Mouse (Mus musculus) testis, postnatal 10 days (tissue): ENCODE results near the gene Spata3.

Source experiments
- DNase-seq: peaks from one replicate; pipeline ENCODE4 v3.0.0; 2021; ENCODE audit warnings: low spot score

The Spata3 gene

DNA sequence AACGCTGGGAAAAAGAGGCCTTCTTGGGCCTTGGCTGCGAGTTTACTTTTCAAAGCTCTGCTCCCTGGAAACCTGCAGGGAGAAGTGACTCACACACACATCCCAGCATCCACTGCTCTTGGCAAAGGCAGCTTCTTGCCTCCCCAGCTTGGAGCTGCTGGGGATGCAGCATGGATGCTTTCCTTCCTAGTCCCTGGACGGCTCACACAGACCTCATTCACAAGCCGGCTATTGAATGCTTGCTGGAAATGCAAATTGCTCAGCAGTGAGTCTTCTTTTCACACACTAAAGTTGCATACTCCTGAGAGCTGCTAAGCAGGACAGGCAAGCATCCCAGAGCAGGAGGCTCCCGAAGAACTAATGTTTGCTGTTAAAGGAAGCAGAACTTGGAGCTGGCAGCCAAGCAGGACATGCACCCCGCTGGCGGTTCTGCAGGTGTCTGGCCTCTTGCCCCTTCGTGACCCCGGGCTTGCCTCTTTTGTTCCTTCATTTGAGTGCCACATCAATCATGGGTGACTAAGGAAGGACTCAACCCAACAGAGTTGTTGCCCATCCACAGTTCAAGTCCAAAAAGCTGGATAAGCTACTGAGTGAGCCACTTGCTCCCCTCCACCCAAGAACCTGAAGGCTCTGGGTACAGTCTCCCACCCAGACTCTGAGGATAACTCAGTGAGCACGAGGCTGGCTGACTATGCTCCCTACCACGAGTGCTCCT is 15.8 kb downstream of the Spata3 start:
- DNase-seq, result no peak

DNA sequence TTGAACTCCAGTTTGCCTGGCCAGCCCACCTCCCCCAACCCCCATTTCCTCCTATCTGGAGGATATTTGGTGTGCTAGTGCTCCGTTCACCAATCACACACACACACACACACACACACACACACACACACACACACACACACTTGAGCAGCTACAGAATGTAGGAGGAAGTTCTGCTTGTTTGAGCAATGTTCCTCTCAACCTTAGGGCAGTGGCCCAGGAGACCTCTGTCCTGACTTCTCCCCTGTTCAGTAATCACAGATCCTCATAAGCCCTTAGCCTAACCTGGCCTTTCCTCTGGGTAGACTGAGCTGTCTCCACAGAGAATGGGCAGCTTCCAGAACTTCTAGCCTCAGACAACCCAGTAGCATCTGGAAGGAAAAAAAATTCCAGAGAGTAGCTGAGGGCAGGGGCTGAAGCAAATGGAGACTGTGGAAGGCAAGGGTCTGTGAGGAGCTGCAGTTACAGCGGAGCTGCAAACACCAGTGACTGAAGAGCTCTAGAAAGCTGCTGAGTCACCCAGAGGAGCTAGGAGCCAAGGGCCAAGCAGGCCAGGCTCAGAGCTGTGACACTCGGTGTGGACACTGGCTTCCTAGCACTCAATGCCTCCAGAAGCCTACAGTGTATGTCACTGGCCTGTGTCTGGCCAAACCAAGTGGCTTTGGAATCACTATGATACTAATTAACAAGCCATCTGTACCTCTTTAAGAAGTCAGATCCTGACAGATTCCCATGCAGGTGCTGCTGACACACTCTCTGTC is 21.8 kb downstream of the Spata3 start:
- no peak for DNase-seq

- no peak for DNase-seq
Observed at GRCm38 (mm10) chr1:86040131-86040530, 23.5 kb downstream of the Spata3 start.

DNA sequence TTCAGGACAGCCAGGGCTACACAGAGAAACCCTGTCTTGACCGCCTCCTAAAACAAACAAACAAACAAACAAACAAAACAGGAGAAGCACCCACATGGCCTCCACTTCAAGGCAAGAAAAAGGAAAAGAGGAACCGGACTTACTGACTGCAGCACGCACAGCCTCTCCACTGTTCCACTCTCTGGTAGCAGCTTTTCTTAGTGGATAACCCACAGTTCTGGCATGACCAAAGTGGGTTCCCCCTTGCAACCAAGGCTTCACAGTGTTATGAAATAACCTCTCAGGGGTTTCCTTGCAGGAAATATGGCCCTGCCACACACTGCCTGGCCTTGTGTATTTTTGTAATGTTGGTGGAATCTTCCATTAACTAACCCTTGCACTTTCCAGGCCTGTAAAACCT is 24.2 kb downstream of the Spata3 start:
- DNase-seq, result no peak

DNA sequence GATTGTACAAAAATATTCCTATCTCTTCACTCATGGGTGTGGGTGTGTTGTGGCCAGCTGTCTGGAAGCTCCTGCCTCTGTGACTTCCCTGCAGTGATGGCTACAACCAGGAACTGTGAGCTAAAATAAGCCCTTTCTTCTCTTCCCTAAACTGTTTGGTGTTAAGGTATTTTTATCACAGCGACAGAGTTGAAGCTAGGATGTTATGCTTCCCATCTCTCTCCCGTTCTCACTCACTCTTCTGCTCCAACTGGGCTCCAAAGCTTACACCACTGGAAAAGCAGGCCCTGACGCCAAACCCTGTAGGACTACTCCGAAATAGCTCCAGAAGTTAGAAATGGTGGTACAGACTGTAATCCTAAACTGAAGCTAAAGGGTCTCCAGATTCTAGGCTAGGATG is 28.4 kb downstream of the Spata3 start:
- no peak for DNase-seq

DNA sequence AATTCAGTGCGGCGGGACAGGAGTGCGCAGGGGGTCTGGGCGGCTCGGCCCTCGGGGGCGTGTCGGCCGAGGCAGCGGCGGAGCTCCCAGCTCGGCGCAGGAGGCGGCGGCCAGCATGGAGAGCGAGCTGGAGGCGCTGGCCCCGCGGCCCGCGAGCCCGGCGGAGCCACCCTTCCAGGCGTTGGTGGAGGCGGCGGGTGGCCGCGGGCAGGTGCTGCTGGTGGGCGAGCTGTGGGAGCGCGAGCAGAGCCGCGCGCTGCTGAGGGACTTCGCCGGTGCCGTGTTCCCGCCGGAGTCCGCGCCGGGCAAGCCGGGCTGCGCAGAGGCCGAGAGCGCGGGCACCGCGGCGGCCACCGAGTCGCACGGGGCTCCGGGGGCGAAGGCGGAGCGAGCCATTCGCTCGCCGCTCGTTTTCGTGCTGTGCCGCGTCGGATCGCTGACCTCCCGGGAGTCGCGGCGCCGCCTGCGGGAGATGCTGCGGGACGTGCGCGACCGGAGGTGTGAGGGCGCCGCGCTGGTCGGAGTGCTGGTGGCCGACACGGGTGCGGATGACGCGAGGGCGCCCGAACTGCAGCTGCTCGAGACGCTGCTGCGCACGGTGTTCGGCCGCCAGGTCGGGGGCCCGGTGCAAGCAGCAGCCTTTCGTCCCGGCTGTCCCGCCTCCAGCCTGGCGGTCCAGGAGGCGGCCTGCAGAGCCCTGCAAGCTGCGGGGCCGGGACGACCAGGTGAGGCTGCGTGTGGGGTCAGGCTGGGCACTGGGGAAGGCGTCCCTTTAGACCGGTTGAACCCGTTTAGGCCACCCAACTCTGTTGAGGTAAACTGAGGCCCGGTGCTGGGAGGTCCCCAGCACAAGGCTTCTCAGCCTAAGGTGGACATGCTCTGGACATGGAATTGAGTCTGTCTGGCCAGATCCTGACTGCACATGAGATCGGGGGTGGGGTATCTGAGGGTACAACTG is 29.5 kb downstream of the Spata3 start, which contains the start of gene 2810459M11Rik:
Gene 2810459M11Rik, plus strand, starts transcription at position 16 of the 958 bp plus-strand sequence.
- DNase-seq, result peak; percentile 57

- no peak for DNase-seq
Observed at GRCm38 (mm10) chr1:86046833-86047563, 30.4 kb downstream of the Spata3 start.

DNA sequence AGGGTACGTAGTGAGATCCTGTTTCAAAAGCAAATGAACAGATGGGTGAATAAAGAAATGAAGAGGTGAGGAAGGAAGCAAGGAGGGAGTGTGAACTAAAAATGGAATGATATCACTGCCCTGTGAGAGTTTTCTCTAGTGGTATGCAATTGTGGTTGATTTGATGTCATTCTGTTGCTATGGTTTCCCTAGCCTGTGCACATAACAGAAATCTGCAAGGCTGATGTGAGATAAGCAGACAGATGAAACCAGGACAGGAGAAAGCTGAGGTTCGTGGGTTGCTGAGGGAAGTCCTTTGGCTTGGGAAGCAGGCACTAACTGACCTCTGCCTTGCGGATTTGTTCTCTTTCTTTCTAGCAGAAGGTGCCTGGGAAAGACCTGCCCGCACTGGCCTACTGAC is 31.6 kb downstream of the Spata3 start:
- DNase-seq, result no peak

DNA sequence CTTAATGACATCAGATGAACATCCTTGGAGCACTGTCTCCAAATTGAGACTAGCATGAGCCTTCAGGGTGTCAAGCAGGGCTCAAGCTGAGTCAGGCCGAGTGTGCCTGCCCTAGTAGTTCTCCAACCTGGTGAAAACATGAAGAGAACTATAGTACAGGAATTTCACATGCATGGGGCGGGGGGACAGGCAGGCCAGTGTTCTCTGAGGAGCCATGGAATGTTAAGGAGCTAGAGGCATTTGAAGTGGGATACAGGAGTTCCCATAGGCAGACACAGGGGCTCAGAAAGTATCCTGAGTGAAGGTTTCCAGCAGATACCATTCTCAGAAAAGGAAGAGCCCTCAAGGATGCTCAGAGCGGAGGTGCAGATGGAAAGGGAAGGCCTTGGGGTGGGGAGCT is 32.1 kb downstream of the Spata3 start:
- DNase-seq, result no peak

- peak; percentile 52 for DNase-seq
Observed at GRCm38 (mm10) chr1:86053198-86053921, 36.7 kb downstream of the Spata3 start.

DNA sequence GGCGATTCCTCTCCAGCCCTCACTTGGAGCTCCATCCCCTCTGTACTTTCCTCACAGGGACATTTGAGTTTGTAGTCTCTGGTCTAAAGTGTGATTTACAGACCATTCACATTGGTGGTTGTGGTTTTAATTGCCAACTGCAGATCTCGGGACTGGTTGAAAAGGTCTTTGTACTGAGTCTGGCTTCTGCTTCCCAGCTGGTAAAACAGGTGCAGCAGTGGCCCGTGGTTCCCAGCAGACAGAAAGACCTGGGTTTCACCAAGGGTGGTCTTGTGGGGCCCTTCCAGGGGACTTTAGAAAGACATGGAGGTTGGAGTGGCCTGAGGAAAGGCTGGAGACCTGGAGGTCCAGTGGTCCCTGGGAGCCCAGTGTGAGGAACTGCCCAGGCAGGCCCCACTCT is 38.3 kb downstream of the Spata3 start:
- DNase-seq, result no peak

DNA sequence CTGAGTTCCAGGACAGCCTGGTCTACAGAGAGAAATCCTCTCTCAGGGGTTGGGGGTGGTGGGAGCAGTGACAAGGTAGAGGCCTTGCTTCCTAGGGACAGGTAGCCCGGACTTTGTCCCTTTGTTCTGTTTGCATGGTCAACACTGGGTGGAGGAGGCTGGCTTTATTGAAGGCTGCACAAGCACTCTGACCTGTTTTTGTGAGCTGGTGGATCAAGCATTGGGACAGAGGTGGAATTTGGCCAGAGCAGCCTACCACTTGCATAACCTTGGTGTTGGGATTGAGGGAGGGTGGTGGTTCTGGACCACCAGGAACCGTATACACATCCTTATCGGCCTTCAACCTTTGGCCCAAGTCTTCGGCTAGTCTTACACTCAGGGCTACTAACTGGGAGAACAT is 39.7 kb downstream of the Spata3 start:
- no peak for DNase-seq

- peak; percentile 96 for DNase-seq
Observed at GRCm38 (mm10) chr1:86058856-86059769, 42.5 kb downstream of the Spata3 start.

- no peak for DNase-seq
Observed at GRCm38 (mm10) chr1:86062523-86062922, 45.9 kb downstream of the Spata3 start.

- peak; percentile 90 for DNase-seq
Observed at GRCm38 (mm10) chr1:86064271-86064991, 47.8 kb downstream of the Spata3 start, which contains the start of gene Psmd1. Gene Psmd1, plus strand, starts transcription at chr1:86064387.

- no peak for DNase-seq
Observed at GRCm38 (mm10) chr1:86076565-86076964, 59.9 kb downstream of the Spata3 start.
